Mouse (Mus musculus): Measurements from ENCODE around the gene Fkbp2. TPM values are rescaled to one million over a fixed set of nuclear protein-coding genes. Genes with fewer than 3 reads are reported as not detected.

Gene Fkbp2
- polyA plus RNA-seq, 1 experiment from 2014 or later, result 64.2 TPM

DNA sequence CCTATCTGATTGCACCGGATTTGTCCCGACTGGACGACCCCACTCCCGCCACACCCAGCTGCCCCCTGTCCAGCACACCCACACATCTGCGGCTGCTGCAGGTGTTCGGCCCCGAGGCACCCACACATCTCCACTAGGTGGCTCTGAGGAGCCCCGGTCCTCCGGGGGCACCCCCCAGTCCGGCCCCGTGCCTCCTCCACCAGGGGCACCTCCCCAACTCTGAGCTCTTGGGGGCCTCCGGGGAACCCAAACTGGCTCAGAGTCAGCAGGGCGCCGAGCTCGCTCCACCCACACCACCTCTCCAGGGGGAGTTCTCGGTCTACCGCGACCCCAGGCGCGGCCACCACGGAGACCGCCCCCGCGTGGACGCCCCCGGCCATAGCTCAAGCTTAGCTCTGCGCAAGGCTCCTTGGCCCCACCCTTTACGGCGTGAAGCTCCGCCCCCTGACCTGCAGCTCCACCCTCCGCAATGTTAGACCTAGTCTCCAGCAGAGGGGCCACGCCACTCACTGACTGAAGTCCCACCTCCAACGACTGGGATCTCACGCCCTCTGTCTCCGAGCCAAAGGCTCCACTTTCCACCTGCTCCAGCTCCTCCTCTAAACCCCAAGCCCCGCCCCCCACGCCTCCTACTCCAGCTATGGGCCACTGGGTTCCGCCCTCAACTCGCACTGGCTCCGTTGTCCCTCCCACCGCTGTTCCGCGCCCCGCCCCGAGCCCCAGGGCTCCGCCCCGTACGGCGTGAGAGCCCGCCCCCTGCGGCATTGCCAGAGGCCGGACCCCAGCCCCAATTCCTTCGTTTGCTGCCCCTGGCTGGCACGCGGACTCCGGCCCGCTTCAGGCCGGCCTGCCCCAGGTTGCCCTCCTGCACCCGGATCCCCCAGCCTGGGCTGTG, 568 bp downstream of the Fkbp2 start:
- H3K27ac ChIP-seq (replicated peaks in 1 of 2; ENCODE audit: control insufficient read depth in 1 of 2, insufficient read depth in 1 of 2, low read depth in 2 of 2, low read length in 2 of 2), result peak overlapping the region; percentile 86 to 97
- peak overlapping the region; percentile 71 for H3K4me2 ChIP-seq (ENCODE audit: low read length)
- H3K9me3 ChIP-seq (ENCODE audit: control insufficient read depth, low read length), result no peaks in the 10 kb centered on the region
- no peaks in the 10 kb centered on the region for H3K27me3 ChIP-seq (ENCODE audit: control insufficient read depth, insufficient read depth, low read length)
- H3K9ac ChIP-seq (ENCODE audit: low read length), result peak overlapping the region; percentile 85
- H3K4me1 ChIP-seq (ENCODE audit: control insufficient read depth in 2 of 2, insufficient read depth in 2 of 2, low read length in 2 of 2), result peaks cover 18 to 38% of the 10 kb centered on the region in 2 experiments; a peak in 3 of 4 replicates
- ATAC-seq (ENCODE audit: insufficient number of reproducible peaks, insufficient read depth, low FRiP score, low read depth), result peak; percentile 92
- H3K36me3 ChIP-seq (ENCODE audit: control insufficient read depth, insufficient read depth, low read length), result peaks cover 58% of the 10 kb centered on the region
- peak overlapping the region; percentile 75 to 80 for H3K4me3 ChIP-seq (ENCODE audit: control insufficient read depth in 1 of 2, insufficient read depth in 1 of 2, low read depth in 1 of 2, low read length in 2 of 2)
- under 1% methylated on average over 58 of the region's 59 CpGs for WGBS

- Histone ChIP-seq H3K4me2 (ENCODE audit: low read length) (peak overlapping the region; percentile 71), H3K36me3 (ENCODE audit: control insufficient read depth, insufficient read depth, low read length) (peaks cover 53% of the 10 kb centered on the region), H3K27ac (replicated peaks in 1 of 2; ENCODE audit: control insufficient read depth in 1 of 2, insufficient read depth in 1 of 2, low read depth in 2 of 2, low read length in 2 of 2) (peak overlapping the region in 1 of 2 experiments; percentile 66; a peak in 3 of 4 replicates), H3K4me3 (ENCODE audit: control insufficient read depth in 1 of 2, insufficient read depth in 1 of 2, low read depth in 1 of 2, low read length in 2 of 2) (peak overlapping the region; percentile 75 to 80), H3K9me3 (ENCODE audit: control insufficient read depth, low read length) (no peaks in the 10 kb centered on the region), H3K4me1 (ENCODE audit: control insufficient read depth in 2 of 2, insufficient read depth in 2 of 2, low read length in 2 of 2) (peaks cover 18 to 40% of the 10 kb centered on the region in 2 experiments; a peak in 3 of 4 replicates), H3K9ac (ENCODE audit: low read length) (peak overlapping the region; percentile 81), H3K27me3 (ENCODE audit: control insufficient read depth, insufficient read depth, low read length) (no peaks in the 10 kb centered on the region)
- 3% methylated on average over 11 of the region's 11 CpGs for WGBS
- no peak for ATAC-seq (ENCODE audit: insufficient number of reproducible peaks, insufficient read depth, low FRiP score, low read depth)
Observed at GRCm38 (mm10) chr19:6979001-6979479, 1.3 kb downstream of the Fkbp2 start.

DNA sequence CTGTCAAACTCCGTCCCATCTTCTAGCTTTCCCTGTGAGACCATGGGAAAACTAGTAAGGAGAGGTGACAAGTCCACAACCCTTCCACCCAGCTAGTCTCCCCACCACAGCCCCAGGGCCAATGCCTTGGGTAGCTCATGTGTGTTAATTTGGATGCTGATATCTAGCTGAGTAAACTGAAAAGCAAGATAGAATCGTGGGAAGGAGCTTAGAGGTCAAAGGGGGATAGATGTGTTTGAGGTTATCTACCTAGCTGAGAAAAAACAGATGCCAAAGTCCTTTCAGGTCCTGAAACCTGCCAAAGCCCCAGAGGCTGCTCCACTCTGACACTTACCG, 1.7 kb downstream of the Fkbp2 start:
- 20% methylated on average over 3 of the region's 3 CpGs for WGBS
- no peaks in the 10 kb centered on the region for H3K27me3 ChIP-seq (ENCODE audit: control insufficient read depth, insufficient read depth, low read length)
- H3K27ac ChIP-seq (replicated peaks in 1 of 2; ENCODE audit: control insufficient read depth in 1 of 2, insufficient read depth in 1 of 2, low read depth in 2 of 2, low read length in 2 of 2), result peak overlapping the region in 1 of 2 experiments; percentile 66; a peak in 3 of 4 replicates
- H3K9ac ChIP-seq (ENCODE audit: low read length), result peak overlapping the region; percentile 81
- H3K9me3 ChIP-seq (ENCODE audit: control insufficient read depth, low read length), result no peaks in the 10 kb centered on the region
- no peak for ATAC-seq (ENCODE audit: insufficient number of reproducible peaks, insufficient read depth, low FRiP score, low read depth)
- H3K36me3 ChIP-seq (ENCODE audit: control insufficient read depth, insufficient read depth, low read length), result peaks cover 48% of the 10 kb centered on the region
- peaks cover 18 to 44% of the 10 kb centered on the region in 2 experiments; a peak in 3 of 4 replicates for H3K4me1 ChIP-seq (ENCODE audit: control insufficient read depth in 2 of 2, insufficient read depth in 2 of 2, low read length in 2 of 2)
- H3K4me2 ChIP-seq (ENCODE audit: low read length), result peak overlapping the region; percentile 71
- peak overlapping the region; percentile 75 to 80 for H3K4me3 ChIP-seq (ENCODE audit: control insufficient read depth in 1 of 2, insufficient read depth in 1 of 2, low read depth in 1 of 2, low read length in 2 of 2)

DNA sequence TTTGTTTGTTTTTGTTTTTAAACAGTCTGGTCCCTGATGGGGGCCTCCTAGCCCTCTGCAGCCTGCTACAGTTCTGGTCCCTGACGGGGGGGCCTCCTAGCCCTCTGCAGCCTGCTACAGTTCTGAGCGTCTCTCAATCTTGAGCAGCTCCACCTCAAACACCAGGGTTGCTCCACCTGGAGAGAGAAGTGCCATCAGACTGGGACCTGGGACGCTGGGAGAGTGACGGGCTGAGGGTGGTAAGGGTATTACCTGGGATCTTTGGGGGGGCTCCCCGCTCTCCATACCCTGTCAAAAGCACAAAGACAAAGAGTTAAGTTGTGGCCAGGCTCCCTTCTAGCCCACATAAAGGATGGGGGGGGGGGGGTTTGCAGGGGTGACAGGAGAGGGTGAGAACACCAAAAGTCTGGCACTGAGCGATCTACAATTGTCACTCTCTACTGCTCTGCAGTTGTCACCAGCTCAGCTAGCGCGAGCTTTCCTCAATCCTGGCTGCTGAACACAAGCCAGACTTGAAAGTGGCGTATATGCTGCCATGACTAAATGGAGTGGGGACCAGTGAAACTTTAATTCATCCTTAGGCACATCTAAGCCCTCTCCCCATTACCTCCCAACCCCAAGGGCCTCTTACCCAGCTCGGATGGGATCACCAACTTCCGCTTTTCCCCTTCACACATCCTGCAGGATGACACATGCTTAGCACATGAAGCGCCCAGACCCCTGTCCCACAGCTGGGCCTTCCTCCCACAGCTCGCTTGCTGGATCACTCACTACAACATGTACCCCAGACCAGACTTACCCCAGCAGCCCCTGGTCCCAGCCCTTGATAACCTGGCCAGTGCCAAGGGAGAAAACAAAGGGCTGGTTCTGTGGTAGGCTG, 2.3 kb downstream of the Fkbp2 start:
- H3K36me3 ChIP-seq (ENCODE audit: control insufficient read depth, insufficient read depth, low read length), result peaks cover 42% of the 10 kb centered on the region
- peak overlapping the region; percentile 81 for H3K9ac ChIP-seq (ENCODE audit: low read length)
- H3K4me1 ChIP-seq (ENCODE audit: control insufficient read depth in 2 of 2, insufficient read depth in 2 of 2, low read length in 2 of 2), result peaks cover 18 to 45% of the 10 kb centered on the region in 2 experiments; a peak in 3 of 4 replicates
- peak overlapping the region; percentile 71 for H3K4me2 ChIP-seq (ENCODE audit: low read length)
- peak overlapping the region in 1 of 2 experiments; percentile 75; a peak in 1 of 4 replicates for H3K4me3 ChIP-seq (ENCODE audit: control insufficient read depth in 1 of 2, insufficient read depth in 1 of 2, low read depth in 1 of 2, low read length in 2 of 2)
- no peaks in the 10 kb centered on the region for H3K27me3 ChIP-seq (ENCODE audit: control insufficient read depth, insufficient read depth, low read length)
- WGBS, result 73% methylated on average over 13 of the region's 13 CpGs
- ATAC-seq (ENCODE audit: insufficient number of reproducible peaks, insufficient read depth, low FRiP score, low read depth), result no peak
- peak overlapping the region in 1 of 2 experiments; percentile 66; a peak in 2 of 4 replicates for H3K27ac ChIP-seq (replicated peaks in 1 of 2; ENCODE audit: control insufficient read depth in 1 of 2, insufficient read depth in 1 of 2, low read depth in 2 of 2, low read length in 2 of 2)
- H3K9me3 ChIP-seq (ENCODE audit: control insufficient read depth, low read length), result no peaks in the 10 kb centered on the region

DNA sequence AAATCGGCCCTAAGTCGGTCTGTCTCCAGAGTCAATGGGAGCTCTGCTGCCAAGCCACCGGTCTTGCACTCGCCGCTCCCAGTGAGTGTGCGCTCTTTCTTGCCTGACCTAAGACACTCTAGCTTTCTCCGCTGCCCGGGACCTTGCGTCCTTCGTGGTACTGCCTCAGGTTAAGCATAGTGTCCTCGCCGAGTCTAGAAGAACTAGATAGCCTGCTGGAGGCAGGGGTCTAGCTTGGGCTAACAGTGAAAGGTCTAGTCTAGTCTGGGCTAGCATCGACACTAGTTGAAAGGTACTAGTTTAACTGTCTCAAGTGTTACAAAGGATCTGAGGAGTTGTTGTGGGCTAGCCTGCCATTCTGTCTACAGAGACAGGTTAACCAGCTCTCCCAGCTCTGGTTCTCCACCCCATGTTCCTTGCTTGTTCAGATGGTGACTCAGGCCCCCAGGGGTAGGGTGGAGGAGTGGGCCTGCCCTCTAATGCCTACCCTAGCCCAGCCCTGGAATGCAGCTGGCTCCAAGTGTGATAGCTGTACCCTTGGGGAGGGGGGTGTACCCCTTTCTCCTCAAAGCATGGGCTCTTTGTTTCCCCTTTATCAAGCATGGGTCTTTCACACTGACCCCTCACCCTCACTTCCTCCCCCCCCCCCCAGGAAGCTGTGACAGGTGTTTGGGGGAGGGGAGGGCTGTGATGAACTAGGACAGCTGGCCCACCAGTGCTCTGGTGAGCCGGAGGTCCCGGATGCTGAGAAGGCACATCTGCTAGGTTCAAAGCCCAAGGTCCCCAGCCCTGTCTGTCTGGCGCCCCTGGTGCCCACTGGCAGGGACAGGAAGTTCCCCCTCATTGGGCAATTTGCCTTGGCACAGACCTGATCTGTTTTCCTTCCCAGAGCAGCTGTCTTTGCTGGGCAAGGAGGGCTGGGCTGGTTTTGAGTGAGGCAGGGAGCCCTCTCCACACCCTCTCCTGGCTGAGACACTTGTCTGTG, 4.5 kb downstream of the Fkbp2 start, which contains the start of gene Plcb3:
Gene Plcb3, minus strand, starts transcription at position 934 of the 985 bp plus-strand sequence.
- Histone ChIP-seq H3K4me1 (ENCODE audit: control insufficient read depth in 2 of 2, insufficient read depth in 2 of 2, low read length in 2 of 2) (peaks cover 25 to 44% of the 10 kb centered on the region in 2 experiments), H3K4me2 (ENCODE audit: low read length) (peak within 1 kb of the TSS; percentile 97), H3K36me3 (ENCODE audit: control insufficient read depth, insufficient read depth, low read length) (peaks cover 26% of the 10 kb centered on the region), H3K27ac (replicated peaks in 1 of 2; ENCODE audit: control insufficient read depth in 1 of 2, insufficient read depth in 1 of 2, low read depth in 2 of 2, low read length in 2 of 2) (peak within 1 kb of the TSS; percentile 84 to 89), H3K9ac (ENCODE audit: low read length) (peak within 1 kb of the TSS; percentile 90), H3K4me3 (ENCODE audit: control insufficient read depth in 1 of 2, insufficient read depth in 1 of 2, low read depth in 1 of 2, low read length in 2 of 2) (peak within 1 kb of the TSS; percentile 80 to 93), H3K9me3 (ENCODE audit: control insufficient read depth, low read length) (no peaks in the 10 kb centered on the region), H3K27me3 (ENCODE audit: control insufficient read depth, insufficient read depth, low read length) (no peaks in the 10 kb centered on the region)
- WGBS, result under 1% methylated on average over 16 of the region's 16 CpGs
- no peak for ATAC-seq (ENCODE audit: insufficient number of reproducible peaks, insufficient read depth, low FRiP score, low read depth)

DNA sequence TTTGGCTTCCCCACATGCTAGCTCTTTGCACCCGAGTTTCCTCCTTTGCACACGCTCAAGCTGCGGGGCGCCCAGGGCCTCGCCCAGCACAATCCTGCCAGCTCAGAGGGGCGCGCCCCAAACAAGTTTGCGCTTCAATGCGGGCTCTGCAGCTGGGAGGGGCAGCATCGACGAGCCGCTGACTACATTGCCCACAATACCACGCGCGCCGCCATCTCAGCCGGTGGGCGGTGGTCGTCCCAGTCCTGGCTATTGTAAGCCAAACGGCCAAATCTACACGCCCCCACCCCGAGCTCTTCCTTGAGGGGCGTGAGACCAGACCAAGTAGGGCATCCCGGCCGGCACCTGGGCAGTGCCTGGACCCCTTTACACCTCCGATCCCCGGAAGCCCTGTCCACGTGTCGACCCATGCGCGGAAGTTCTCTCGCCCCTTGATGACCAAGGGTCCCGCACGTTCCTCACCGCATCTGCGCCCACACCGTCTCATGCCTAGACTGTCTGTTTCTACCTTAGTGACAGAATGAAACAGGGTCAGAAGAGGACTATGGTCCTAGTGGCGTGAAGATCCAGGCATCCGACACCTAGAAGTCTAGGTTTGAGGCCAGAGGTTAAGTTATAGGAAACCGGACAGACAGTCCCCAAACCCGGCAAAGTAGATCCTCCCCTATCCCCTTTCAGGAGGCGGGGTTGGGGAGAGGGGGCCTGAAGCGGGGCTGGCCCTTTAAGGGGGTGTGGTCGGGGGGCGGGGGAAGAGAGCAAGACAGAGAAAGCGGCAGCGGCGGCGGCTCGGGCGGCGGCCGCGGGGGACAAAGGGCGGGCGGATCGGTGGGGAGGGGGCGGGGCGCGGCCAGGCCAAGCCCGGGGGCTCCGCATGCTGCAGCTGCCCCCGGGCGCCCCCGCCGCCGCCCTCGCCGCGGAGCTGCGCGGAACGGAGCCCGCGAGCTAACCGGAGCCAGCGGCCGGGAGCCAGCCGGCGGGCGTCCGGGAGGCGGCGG, 5.8 kb downstream of the Fkbp2 start, which contains the start of gene Ppp1r14b:
Gene Ppp1r14b, plus strand, starts transcription at position 758 of the 995 bp plus-strand sequence.
- Histone ChIP-seq H3K27me3 (ENCODE audit: control insufficient read depth, insufficient read depth, low read length) (no peaks in the 10 kb centered on the region), H3K4me1 (ENCODE audit: control insufficient read depth in 2 of 2, insufficient read depth in 2 of 2, low read length in 2 of 2) (peaks cover 36 to 56% of the 10 kb centered on the region in 2 experiments), H3K9me3 (ENCODE audit: control insufficient read depth, low read length) (no peaks in the 10 kb centered on the region), H3K9ac (ENCODE audit: low read length) (peak within 1 kb of the TSS; percentile 90), H3K4me3 (ENCODE audit: control insufficient read depth in 1 of 2, insufficient read depth in 1 of 2, low read depth in 1 of 2, low read length in 2 of 2) (peak within 1 kb of the TSS; percentile 80 to 93), H3K4me2 (ENCODE audit: low read length) (peak within 1 kb of the TSS; percentile 97), H3K36me3 (ENCODE audit: control insufficient read depth, insufficient read depth, low read length) (peaks cover 26% of the 10 kb centered on the region), H3K27ac (replicated peaks in 1 of 2; ENCODE audit: control insufficient read depth in 1 of 2, insufficient read depth in 1 of 2, low read depth in 2 of 2, low read length in 2 of 2) (peak within 1 kb of the TSS; percentile 89 to 91)
- peak; percentile 49 for ATAC-seq (ENCODE audit: insufficient number of reproducible peaks, insufficient read depth, low FRiP score, low read depth)
- WGBS, result under 1% methylated on average over 55 of the region's 84 CpGs

Data from heart, embryonic 14.5 days (tissue).